Mouse (Mus musculus) embryo, embryonic 11.5 days (tissue): ENCODE data around the gene Dhx40.
A peak's percentile ranks its signal among the peaks of the same experiment; 100 is the strongest.
"Not testable (repeated sequence)": the region's sequence is repeated elsewhere in the genome, so short reads cannot be mapped to it uniquely, and the experiment has no call there.

Experiments used
- DNase-seq: peaks from one replicate; pipeline ENCODE4 v3.0.0-alpha.2; 2012; ENCODE audit warnings: low read depth, low spot score

The Dhx40 gene

DNA sequence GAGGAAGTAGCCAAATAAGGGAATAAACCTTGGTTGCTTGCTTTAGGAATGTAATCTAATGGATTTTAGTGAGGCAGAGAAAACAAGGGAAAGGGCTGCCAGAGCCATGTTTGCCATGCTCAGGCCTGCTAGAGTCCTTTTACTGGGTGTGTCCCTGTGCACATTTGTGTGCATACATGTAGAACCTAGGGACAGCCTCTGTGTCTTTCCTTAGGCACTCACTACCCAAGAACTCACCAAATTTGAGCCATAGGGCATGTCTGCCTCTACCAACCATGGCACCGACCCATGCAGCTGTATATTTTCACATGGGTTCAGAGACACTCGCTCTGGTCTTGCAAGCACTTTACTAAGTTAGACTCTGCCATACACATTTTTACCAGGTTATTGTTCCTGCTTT lies 11.4 kb upstream of the Dhx40 start:
- no peak for DNase-seq

DNA sequence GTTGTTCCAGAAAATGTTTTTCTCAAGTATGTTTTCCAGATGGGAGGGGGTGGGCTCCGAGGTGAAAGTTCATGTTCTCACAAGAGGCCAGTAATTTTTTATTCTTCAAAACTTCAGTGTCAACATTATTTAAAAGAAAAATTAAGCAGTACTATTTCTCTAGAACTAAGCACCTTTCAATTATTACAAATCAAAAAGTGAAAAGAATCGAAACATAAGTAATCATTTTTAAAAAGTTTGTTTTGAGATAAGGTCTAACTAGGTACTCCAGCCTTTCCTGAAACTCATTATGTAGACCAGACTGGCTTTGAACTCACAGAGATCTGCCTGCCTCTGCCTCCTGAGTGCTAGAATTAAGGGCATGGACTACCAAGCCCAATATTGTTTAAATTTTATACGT lies 8.7 kb upstream of the Dhx40 start:
- DNase-seq: not testable (repeated sequence)

DNA sequence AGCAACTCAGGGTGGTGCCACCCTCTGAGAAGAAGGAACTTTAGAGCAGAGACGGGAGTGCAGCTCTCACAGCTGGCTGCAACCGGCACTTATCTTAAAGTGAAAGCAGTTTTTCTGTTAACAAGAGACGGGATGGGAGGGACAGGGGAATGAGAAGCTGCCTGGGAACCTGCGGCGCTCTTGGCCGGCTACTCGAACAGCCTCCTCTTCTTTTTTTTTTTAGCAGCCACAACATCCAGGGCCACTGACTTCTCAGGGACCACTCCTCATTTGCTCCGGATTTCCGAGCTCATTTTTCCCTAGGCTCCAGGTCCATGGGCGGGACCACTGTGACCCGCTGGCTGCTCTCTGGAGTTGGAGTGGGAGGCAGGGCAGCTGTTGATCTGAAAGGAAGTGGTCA lies 6.9 kb upstream of the Dhx40 start:
- DNase-seq: not testable (repeated sequence)

DNA sequence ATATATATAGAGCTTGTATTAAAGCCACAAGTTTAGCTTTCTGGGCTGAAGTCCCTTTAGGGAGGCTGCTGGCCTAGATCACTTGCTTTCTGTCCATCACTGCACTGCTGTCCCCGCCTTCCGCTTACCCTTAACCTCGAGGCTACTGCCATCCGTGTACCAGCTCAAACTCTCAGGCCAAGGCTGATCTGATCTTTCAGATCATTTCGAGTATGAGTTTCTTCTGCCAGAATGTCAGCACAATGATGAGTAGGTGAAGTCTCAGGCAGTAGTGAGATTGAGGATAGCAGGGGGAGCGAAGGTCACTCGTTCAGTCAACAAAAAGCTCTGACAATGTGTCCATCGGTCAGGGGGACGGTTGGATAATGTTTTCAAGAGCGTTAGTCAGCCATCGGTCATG lies 5.7 kb upstream of the Dhx40 start:
- DNase-seq: not testable (repeated sequence)

DNA sequence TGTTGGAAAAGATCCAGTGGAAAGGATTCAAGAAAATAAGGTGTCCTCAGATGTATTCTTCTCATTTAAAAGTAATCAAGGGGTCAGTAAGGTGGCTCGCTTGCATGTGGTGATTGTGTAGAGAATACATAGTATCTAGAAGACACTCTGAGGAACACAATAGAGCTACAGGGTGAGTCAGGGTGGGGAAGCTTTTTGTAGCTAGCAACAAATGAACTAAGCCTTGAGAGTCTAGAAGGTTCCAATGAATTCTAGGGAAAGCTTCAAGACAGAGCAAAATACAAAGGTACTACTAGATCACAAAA lies 3.7 kb upstream of the Dhx40 start:
- DNase-seq: no peak

DNA sequence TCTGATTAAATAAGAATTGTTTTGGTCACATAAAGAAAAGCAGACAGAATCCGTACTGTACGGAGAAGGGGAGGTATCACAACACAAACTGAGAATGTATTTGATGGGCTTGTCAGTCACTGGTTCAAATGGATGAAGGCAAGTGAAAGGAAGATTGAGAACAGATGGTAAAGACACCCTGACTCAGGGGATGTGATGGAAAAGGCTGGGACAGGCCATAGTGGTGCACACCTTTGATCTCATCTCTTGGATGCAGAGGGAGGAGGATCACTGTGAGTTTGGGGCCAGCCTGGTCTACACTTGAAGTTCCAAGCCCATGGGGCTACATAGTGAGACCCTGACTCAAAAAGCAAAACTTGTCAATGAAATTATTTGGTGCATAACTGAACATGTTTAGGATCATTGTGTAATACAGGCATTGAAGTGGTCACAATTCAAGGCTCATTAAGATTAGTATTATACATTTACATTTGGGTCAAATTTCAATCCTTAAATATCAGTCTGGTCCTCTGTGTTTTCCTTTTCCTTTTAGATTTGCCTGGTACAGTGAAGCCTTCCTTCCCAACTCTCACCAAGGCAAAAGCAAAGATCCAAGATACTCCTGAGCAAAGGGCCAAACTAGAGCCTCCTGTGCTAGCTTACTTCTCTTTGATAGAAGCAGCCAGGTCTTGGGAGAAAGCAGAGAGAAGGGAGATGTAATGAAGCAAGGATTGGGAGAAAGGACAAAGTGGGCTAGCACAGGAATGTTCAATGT lies 3.2 kb upstream of the Dhx40 start:
- no peak for DNase-seq

DNA sequence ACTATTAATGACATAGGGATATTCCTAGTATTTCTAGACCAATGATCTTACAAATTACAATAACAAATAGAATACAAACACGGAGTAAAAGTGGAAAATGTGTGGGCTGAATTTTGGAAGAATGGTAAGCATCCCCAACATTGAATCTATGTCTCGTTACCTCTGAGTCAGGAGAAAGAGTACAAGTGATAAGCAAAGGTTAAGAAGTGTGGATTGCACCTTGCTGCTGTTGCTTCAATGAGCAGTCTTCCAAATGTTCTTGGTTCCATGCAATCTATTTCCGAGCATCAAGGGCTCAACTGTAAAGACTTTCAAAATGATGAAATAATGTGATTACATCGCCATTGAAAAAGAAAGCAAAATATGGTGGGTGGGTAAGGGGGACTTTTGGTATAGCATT lies 2.3 kb upstream of the Dhx40 start:
- no peak for DNase-seq

DNA sequence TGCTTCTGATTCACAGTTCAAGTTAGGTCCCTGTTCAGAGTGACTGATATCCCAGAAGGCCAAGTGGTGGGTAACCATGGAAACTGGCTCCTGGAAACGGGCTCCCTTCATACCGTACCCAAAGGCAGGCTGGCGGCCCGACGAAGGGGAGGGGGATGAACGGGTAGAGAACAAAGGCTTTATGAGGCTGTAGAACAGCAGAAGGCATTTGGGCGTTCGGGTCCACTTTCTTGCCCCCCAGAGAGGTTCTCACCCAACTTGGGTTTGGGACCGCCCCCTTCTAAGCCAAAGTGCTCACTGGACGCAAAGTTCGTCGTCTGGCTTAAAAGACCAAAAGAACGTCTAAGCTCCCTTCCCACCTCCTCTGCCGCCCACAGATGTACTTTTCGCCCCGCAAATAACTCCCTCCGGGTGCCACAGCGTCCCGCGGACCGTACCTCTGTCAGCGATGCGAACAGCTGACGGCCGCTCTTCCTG lies 507 bp downstream of the Dhx40 start:
- peak; percentile 52 for DNase-seq

DNA sequence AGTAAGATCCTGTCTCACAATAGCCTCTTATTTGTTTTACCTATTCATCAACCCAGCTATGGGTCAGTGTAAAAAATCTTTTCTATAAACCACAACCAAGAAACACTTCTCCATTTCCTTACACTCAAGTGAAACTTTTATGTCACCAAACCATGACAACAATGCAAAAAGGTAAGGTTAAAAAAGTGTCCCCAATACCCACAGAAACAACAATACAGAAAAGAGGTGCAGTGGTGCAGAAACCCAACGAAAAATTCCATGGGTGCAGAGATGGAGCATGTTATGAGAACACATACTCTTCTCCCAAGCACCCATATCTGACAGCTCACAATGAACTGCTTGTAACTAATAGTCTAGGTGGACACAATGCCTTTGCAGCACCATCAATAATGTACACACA lies 13.4 kb downstream of the Dhx40 start:
- DNase-seq: no peak

DNA sequence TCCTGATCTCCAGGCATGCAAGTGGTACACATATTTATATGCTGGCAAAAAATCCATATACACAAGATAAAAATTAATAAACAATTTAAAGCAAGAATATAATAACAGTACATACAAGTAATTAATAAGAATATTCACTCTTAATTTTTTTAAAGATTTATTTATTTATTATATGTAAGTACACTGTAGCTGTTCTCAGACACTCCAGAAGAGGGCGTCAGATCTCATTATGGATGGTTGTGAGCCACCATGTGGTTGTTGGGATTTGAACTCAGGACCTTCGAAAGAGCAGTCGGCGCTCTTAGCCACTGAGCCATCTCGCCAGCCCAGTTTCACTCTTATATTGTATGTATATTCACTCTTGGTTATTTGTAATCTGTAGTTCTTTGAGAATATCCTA lies 20.1 kb downstream of the Dhx40 start:
- not testable (repeated sequence) for DNase-seq

DNA sequence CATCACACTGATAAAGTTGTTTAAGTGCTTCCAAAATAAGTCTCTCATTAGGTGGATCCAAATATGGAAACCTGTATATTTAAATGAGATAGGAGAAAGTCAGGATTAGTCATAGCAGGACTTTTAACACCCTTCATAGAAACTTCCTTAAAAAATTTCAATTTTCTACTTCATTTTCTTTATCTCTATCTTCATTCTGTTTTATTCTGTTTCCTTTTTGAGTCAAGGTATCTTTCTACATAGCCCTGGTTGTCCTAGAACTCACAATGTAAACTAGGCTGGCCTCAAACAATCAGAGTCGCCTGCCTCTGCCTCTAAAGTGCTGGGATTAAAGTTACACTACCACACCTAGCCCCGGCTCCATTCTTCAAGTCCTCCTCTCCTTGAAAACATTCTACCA lies 21.8 kb downstream of the Dhx40 start:
- no peak for DNase-seq

DNA sequence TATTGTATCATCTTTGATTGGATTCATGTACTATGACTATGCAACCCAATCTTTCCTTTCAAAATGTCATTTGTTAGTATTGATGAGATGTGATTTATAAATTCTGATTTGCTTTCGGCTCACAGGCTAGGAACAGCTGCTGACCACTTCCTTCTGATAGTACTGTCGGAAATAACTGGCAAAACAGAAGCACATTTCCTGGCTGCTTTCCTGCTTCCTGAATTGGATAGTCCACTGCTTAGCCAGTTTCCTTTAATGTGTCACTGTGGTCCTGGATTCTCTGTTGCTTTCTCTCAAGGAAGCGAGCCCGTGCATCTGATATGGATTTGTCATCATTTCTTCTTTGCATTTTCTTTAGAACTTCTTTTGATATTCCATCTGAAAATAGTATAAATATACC lies 37.7 kb downstream of the Dhx40 start:
- DNase-seq: no peak

DNA sequence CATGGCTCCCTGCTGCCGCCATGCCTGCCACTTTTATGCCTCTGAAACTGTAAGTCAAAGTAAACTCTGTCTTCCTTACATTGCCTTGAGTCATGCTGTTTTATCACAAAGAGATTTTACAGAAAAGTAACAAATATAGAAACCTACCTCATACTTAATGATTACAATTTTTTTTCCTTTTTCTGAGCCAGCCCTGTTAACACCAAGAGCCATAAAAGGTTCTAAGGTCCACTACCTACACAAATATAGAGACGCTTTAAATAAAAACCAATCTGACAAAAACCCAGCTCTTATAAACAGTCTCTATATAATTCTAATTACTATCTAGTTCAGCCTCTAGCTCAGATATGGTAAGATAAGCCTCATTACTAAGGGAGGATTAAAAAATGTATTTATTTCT lies 43.0 kb downstream of the Dhx40 start:
- no peak for DNase-seq

DNA sequence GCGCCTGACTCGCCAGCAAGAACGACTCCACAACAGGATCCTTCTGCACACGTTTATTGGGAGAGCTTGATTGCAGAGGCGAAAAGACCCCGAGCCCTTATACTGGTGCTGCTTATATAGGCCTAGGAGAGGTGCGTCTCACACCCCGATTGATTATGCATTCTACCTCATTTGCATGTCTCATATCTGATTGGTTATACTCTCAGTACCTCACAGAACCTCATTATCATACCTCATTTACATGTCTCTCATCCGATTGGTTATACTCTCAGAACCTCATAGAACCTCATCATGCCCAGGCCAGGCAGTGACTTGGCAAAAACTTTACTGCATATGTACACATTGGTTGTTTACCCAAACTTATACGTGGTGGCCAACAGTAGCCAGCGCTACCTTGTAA lies 44.4 kb downstream of the Dhx40 start:
- not testable (repeated sequence) for DNase-seq

DNA sequence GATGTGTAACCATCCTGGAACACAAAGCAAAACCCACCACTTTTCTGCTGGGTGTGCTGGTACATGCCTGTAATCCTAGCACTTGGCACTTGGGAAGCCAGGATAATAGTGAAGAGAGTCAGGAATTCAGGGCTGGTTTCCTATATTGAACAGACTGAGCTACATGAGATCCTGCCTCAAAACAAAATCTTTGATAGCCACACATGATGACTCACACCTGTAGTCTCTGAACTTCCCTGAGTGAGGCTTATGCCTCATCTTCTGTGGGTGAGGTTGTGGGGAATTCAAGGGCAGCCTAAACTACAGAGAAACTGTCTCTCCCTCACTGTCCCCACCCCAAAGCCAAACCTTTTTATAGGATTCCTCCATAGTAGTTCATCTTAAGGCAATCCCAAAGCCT lies 47.2 kb downstream of the Dhx40 start:
- no peak for DNase-seq

DNA sequence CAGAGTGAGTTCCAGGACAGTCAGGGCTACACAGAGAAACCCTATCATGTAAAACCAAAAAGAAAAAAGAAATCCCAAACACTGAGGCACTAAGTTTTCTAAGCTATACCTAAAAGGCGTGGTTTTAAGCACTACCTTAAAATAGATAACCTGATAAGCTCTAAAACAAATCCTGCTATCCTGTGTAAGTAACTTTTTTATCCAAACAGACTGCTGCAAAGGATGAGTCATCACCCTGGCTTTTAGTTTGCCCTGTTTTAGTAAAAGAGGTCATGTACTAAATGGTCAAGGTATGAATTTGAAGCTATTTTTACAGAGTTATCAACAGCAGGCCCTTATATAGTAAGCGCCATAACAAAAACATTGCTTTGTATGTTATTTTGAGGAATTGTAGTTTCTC lies 47.7 kb downstream of the Dhx40 start:
- no peak for DNase-seq

DNA sequence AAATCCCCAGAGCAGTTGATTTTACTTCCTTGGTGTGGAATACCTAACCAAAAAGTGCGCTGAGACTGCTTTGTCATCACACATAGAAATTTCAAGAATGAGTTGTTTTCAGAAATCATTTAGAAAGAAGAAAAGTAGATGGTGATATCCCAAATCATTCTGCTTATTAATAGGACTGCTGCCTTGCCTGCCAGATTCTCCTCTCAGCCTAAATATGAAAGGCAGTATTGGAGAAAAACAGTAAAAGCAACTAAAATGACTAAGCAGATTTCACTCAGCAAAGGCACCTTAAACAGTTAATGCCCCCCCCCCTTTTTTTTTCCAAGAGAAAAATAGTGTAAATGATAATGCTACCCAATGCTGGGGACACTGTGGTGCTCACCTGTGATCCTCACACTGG lies 48.3 kb downstream of the Dhx40 start:
- no peak for DNase-seq

DNA sequence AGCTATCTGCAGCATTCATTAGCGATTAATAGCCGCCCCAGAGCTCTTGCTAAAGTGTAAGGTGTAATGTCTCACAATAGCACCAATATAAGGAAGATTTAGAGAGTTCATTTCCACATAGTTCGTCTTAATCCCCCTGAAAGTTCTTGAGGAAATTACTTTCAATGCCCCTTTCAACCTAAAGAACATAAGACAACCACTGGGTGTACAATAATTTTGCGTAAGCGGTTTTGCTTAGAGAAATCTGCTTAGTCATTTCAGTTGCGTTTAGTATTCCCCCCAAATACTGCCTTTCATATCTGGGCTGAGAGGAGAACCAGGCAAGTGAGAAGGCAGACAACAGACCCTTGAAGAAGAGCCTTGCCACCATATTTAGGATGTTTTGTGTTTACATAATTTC lies 49.0 kb downstream of the Dhx40 start:
- DNase-seq: no peak

DNA sequence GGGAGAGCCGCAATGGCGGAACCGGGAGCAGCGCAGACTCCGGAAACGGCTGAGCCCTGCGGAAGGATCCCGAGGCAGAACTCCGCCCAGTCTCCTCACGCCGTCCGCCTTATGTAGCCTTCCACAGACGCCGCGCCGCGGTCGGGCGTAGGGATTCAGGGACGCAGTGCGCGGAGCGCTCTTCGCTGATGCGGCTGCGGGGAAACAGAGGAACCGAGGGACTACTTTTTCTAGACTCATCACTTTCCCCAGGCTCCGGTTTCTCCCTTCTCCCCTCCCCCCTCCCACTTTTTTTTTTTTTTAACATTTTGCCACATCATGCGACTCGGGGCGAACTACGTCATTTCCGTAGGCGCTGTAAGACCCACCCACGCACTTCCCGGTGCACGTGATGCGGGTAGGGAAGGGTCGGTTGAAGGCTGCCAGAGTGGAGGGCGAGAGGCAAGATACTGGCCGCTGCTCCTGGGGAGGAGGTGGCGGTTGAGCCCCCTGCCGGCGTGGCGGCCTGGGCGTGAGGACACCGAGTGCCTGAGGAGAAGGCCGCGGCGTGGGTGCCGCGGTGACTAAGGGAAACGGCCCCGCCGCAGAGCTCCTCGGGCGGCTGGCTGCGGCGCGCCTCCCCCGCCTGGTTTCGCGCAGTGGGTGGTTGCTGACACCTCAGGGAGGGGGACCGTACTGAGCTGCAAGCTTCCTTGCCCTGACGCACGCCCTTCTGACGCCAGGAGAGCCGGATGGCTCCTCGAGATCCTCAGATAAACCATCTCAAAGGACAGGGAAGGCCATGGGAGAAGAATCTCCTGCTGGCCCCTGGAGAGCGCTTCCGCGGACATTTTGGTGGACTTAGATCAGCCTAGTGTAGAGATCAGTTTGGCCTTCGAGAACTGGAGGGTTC lies 49.8 kb downstream of the Dhx40 start, which contains the start of gene Cltc:
TSS of gene Cltc (minus strand) at position 86 of the 892 bp plus-strand sequence.
- DNase-seq: peak; percentile 98

DNA sequence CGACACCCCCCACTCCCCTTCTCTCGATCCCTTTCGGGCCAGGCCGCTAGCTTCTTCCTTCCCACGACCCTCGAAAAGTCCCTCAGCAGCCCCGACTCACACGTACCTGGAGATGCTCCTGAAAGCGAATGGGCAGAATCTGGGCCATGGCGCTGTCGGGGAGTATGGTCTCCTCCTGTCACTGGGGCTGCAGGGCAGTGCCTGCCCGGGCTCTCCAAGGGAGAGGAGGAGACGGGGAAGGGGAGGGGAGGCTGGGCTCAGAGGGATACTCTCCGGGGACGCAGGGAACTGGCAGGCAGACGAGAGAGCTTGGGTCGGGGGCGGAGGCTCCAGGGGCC lies 50.4 kb downstream of the Dhx40 start:
- DNase-seq: no peak

DNA sequence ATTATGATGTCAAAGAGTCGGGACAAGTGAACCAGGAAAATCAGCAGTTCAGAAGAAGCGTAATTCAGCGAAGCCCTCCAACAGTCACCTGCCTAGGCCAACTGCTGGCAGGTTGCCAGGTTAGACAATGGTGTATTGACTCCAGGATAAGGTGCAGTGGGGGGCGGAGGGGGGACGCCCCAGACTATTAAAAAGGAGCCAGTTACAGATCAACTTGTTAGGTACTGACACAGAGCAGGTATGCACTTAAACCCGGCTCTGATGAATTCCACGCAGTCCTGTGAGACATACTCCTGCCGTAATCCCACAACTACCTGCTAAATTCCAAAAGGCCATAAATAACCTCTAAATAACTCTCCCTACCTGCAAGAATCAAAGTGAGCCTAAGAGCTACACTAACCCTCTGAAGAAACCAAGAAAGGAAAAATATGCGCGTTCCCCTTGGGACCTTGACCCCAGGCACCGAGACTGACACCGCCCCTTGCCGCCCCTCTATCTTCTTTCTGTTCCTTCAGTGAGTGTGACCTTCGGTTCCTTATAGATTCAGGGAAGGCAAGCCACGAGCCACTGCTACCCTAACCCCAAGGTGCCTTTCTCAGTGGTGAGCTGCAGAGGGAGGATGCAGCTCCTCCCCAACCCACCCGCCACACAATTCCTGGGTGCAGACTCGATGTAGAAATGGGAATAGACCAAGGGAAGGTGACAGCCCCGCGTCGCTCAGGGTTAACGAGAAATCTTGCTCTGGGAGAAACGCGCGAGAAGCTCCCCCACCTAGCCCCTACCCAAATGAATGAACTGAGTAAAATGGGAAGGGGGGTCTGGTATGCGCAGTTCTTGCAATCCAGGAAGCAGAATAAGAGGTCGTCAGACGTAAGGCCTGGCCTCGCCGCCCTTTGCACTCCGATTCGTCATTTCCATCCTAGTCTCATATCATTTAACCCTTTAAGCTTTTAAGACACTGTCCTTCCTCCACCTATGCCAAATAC lies 51.1 kb downstream of the Dhx40 start:
- no peak for DNase-seq

DNA sequence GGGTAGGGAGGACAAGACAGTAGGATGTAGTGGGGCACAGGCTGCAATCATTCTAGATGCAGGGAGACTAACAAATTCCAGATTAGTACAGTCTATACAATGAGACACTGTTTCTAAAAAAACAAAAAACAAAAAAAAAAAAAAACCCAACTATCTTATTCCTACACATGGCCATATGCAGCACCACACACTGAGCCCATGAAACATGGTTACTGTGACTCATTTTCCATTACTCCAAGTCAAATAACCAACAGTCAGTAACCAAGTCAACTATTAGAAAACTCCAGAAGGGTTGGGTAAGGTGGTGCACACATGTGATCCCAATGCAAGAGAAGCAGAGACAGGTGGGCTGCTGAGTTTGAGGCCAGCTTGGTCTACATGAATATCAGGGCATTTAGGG lies 55.1 kb downstream of the Dhx40 start:
- DNase-seq: no peak
